Mouse (Mus musculus): Measurements from ENCODE around the gene 1700020L24Rik.

DNA sequence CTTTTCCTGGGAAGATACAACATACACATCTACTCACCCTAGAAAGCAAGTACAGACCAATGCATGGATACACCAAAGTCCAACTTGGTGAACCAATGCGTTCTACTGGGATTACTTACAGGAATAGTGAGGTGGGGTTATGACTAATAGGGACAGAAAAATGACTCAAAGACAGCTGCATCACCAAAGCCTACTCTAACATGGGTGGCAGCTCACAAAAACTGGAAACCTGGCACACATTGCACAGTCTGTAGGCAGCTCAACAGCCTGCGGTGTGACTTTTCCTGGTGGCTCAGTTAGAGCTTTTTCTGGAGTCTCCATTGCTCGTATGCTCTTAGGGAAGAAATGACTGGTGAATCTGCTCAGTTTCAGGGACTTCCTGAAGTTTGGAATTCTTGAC, 31.3 kb downstream of the 1700020L24Rik start:
- no peak for TF ChIP-seq CTCF (IDR thresholded peaks at IDR 0.05; ENCODE audit: low read depth)
- TF ChIP-seq EP300 (optimal IDR thresholded peaks at IDR 0.05): no peak

Measured in stomach, postnatal 0 days (tissue).